29 mouse cellular contexts compared by ENCODE assay signal in genomic region chr12:69741965-69742364, GRCm38 (mm10). TPM values are rescaled to one million over a fixed set of nuclear protein-coding genes. Genes with fewer than 3 reads are reported as not detected.
A peak's percentile ranks its signal among the peaks of the same experiment; 100 is the strongest.
DNase-seq lines count a peak whose midpoint lies in the region; ATAC-seq and TF ChIP-seq lines count a peak whose summit lies in the region.
"Had no signal": no experiment of that assay in that cellular context is flagged by ENCODE, and none has a peak within 500 bp of the region (broad histone marks: within the 10 kb centered on the region; RNA-seq: fewer than 3 reads in every experiment).

No protein-coding gene starts in this region.

- H3K4me3 ChIP-seq in heart, postnatal 0 days (ENCODE audit: low read depth, low read length), result no peak overlapping the region
- no peak overlapping the region for H3K4me3 ChIP-seq in kidney, postnatal 0 days (replicated peaks; ENCODE audit: low read depth, low read length)
- H3K4me3 ChIP-seq in liver, postnatal 0 days (ENCODE audit: low read depth, low read length), result no peak overlapping the region
- no peak overlapping the region for H3K4me3 ChIP-seq in liver, embryonic 11.5 days (ENCODE audit: low read depth, low read length)
- H3K4me3 ChIP-seq in embryonic fibroblast, embryonic 13.5 days (ENCODE audit: insufficient read depth, low read length), result no peak overlapping the region
- H3K4me3 ChIP-seq: forebrain, embryonic 10.5 days; heart, embryonic 10.5 days; heart, embryonic 15.5 days; hindbrain, embryonic 12.5 days; limb, embryonic 13.5 days; liver, embryonic 13.5 days; neural tube, embryonic 15.5 days had no signal

- no peak overlapping the region for H3K9ac ChIP-seq in heart, postnatal 0 days (replicated peaks; ENCODE audit: low read depth, low read length)
- no peak overlapping the region for H3K9ac ChIP-seq in kidney, postnatal 0 days (ENCODE audit: low read depth, low read length)
- no peak overlapping the region for H3K9ac ChIP-seq in liver, postnatal 0 days (replicated peaks)
- H3K9ac ChIP-seq in liver, embryonic 11.5 days (ENCODE audit: low read depth, low read length), result no peak overlapping the region
- H3K9ac ChIP-seq: heart, embryonic 15.5 days; hindbrain, embryonic 12.5 days; limb, embryonic 13.5 days; liver, embryonic 13.5 days; neural tube, embryonic 15.5 days had no signal

- no peak overlapping the region for H3K4me2 ChIP-seq in heart, postnatal 0 days (ENCODE audit: low read depth, low read length)
- H3K4me2 ChIP-seq in kidney, postnatal 0 days (ENCODE audit: low read length), result no peak overlapping the region
- H3K4me2 ChIP-seq in liver, postnatal 0 days (ENCODE audit: low read depth, low read length), result no peak overlapping the region
- H3K4me2 ChIP-seq in liver, embryonic 11.5 days, result no peak overlapping the region
- H3K4me2 ChIP-seq: heart, embryonic 15.5 days; hindbrain, embryonic 12.5 days; limb, embryonic 13.5 days; liver, embryonic 13.5 days; neural tube, embryonic 15.5 days had no signal

- H3K9me3 ChIP-seq in heart, postnatal 0 days (replicated peaks; ENCODE audit: control insufficient read depth, low read length), result no peaks in the 10 kb centered on the region
- no peaks in the 10 kb centered on the region for H3K9me3 ChIP-seq in kidney, postnatal 0 days (replicated peaks; ENCODE audit: low read length)
- H3K9me3 ChIP-seq in liver, postnatal 0 days (ENCODE audit: low read length), result no peaks in the 10 kb centered on the region
- H3K9me3 ChIP-seq in liver, embryonic 11.5 days (ENCODE audit: control insufficient read depth, low read length), result no peaks in the 10 kb centered on the region
- H3K9me3 ChIP-seq: forebrain, embryonic 10.5 days; heart, embryonic 10.5 days; heart, embryonic 15.5 days; hindbrain, embryonic 12.5 days; limb, embryonic 13.5 days; liver, embryonic 13.5 days; neural tube, embryonic 15.5 days had no signal

- no peak for DNase-seq in heart, postnatal 0 days (ENCODE audit: low spot score)
- no peak for DNase-seq in heart, adult 9 months (ENCODE audit: low spot score in 2 of 2)
- DNase-seq in kidney, postnatal 0 days (ENCODE audit: low spot score), result no peak
- DNase-seq in kidney, adult 8-10 months, result no peak
- no peak for DNase-seq in liver, postnatal 0 days
- no peak for DNase-seq in liver, embryonic 11.5 days (ENCODE audit: low spot score)
- no peak for DNase-seq in spleen, adult 12 weeks (ENCODE audit: low spot score)
- DNase-seq: adrenal gland, postnatal 14 days; cerebellum, adult 11 months; cerebellum, adult 9-10 months; cerebellum, postnatal 36 days; heart, postnatal 36 days; kidney, adult 9 months; layer of hippocampus, adult 9-11 months; liver, embryonic 13.5 days; midbrain, embryonic 14.5 days; retina, postnatal 1 day; right cerebral cortex, postnatal 14 days; thymus, adult 2 months; thymus, postnatal 4 days had no signal

- peaks cover 7% of the 10 kb centered on the region; the same call in 1 of the 2 replicates for H3K36me3 ChIP-seq in heart, postnatal 0 days (replicated peaks; ENCODE audit: control insufficient read depth, insufficient read depth, low read length)
- no peaks in the 10 kb centered on the region for H3K36me3 ChIP-seq in kidney, postnatal 0 days (ENCODE audit: insufficient read depth, low read length)
- no peaks in the 10 kb centered on the region; the same call in 1 of the 2 replicates for H3K36me3 ChIP-seq in liver, postnatal 0 days (replicated peaks; ENCODE audit: insufficient read depth, low read length)
- 0 out of 2 replicates have a peak, but pooled peaks cover 2% of the 10 kb centered on the region for H3K36me3 ChIP-seq in liver, embryonic 11.5 days (ENCODE audit: control insufficient read depth, insufficient read depth, low read length)
- H3K36me3 ChIP-seq: forebrain, embryonic 10.5 days; heart, embryonic 10.5 days; heart, embryonic 15.5 days; neural tube, embryonic 15.5 days had no signal

- no peak overlapping the region for H3K27ac ChIP-seq in heart, postnatal 0 days (ENCODE audit: low read depth)
- H3K27ac ChIP-seq in kidney, postnatal 0 days, result no peak overlapping the region
- no peak overlapping the region for H3K27ac ChIP-seq in liver, postnatal 0 days (ENCODE audit: low read depth)
- no peak overlapping the region for H3K27ac ChIP-seq in liver, embryonic 11.5 days (ENCODE audit: low read depth, low read length)
- H3K27ac ChIP-seq in embryonic fibroblast, embryonic 13.5 days (ENCODE audit: insufficient read depth, low read length), result 0 out of 2 replicates have a peak overlapping the region, but pooled peaks have one; percentile 8
- H3K27ac ChIP-seq: forebrain, embryonic 10.5 days; heart, embryonic 10.5 days; heart, embryonic 15.5 days; hindbrain, embryonic 12.5 days; limb, embryonic 13.5 days; liver, embryonic 13.5 days; macrophage; neural tube, embryonic 15.5 days had no signal

- H3K27me3 ChIP-seq in heart, postnatal 0 days (ENCODE audit: control insufficient read depth, insufficient read depth, low read length), result no peaks in the 10 kb centered on the region
- H3K27me3 ChIP-seq in kidney, postnatal 0 days (ENCODE audit: insufficient read depth, low read length), result no peaks in the 10 kb centered on the region
- H3K27me3 ChIP-seq in liver, postnatal 0 days (ENCODE audit: insufficient read depth, low read length), result no peaks in the 10 kb centered on the region
- H3K27me3 ChIP-seq in liver, embryonic 11.5 days (replicated peaks; ENCODE audit: control insufficient read depth, insufficient read depth, low read length), result no peaks in the 10 kb centered on the region
- H3K27me3 ChIP-seq: heart, embryonic 15.5 days; hindbrain, embryonic 12.5 days; limb, embryonic 13.5 days; liver, embryonic 13.5 days; neural tube, embryonic 15.5 days had no signal

- ATAC-seq in heart, postnatal 0 days (ENCODE audit: insufficient read depth, low read depth), result no peak
- ATAC-seq in kidney, postnatal 0 days (replicated peaks; ENCODE audit: low FRiP score, low read depth), result no peak
- ATAC-seq in liver, postnatal 0 days, result no peak
- no peak for ATAC-seq in liver, embryonic 11.5 days (replicated peaks; ENCODE audit: low FRiP score)
- ATAC-seq: forebrain, embryonic 16.5 days had no signal

- TF ChIP-seq POLR2A in embryonic fibroblast, embryonic 13.5 days (IDR thresholded peaks at IDR 0.05; ENCODE audit: low read depth, low read length), result no peak

- no peak for TF ChIP-seq EP300 in heart, postnatal 0 days (IDR thresholded peaks at IDR 0.05; ENCODE audit: low read depth)
- TF ChIP-seq EP300 in liver, postnatal 0 days (IDR thresholded peaks at IDR 0.05; ENCODE audit: low read depth), result no peak

- peak; percentile 2; the same call in 1 of the 2 replicates for TF ChIP-seq CTCF in heart, postnatal 0 days (IDR thresholded peaks at IDR 0.05; ENCODE audit: low read depth)
- peak; percentile 10; the same call in 1 of the 2 replicates for TF ChIP-seq CTCF in kidney, postnatal 0 days (IDR thresholded peaks at IDR 0.05; ENCODE audit: low read depth)
- peak; percentile 28; the same call in 1 of the 2 replicates for TF ChIP-seq CTCF in liver, postnatal 0 days (IDR thresholded peaks at IDR 0.05; ENCODE audit: low read depth)
- no peak for TF ChIP-seq CTCF in embryonic fibroblast, embryonic 13.5 days (IDR thresholded peaks at IDR 0.05; ENCODE audit: borderline replicate concordance, insufficient read depth, low read length)

- H3K4me1 ChIP-seq in heart, postnatal 0 days (ENCODE audit: control insufficient read depth, insufficient read depth), result no peaks in the 10 kb centered on the region
- no peaks in the 10 kb centered on the region for H3K4me1 ChIP-seq in kidney, postnatal 0 days (replicated peaks; ENCODE audit: insufficient read depth, low read length)
- H3K4me1 ChIP-seq in liver, postnatal 0 days (ENCODE audit: insufficient read depth), result no peaks in the 10 kb centered on the region
- H3K4me1 ChIP-seq in liver, embryonic 11.5 days (replicated peaks; ENCODE audit: control insufficient read depth, insufficient read depth, low read length), result peaks cover 4% of the 10 kb centered on the region
- peaks cover 9% of the 10 kb centered on the region for H3K4me1 ChIP-seq in embryonic fibroblast, embryonic 13.5 days (ENCODE audit: control insufficient read depth, insufficient read depth, low read length)
- H3K4me1 ChIP-seq: forebrain, embryonic 10.5 days; heart, embryonic 10.5 days; heart, embryonic 15.5 days; hindbrain, embryonic 12.5 days; limb, embryonic 13.5 days; neural tube, embryonic 15.5 days had no signal

- 80% methylated on average over 5 of the region's 5 CpGs for WGBS in heart, postnatal 0 days
- WGBS in kidney, postnatal 0 days, result 78% methylated on average over 5 of the region's 5 CpGs
- WGBS in liver, postnatal 0 days (ENCODE audit: insufficient replicate concordance), result 81% methylated on average over 5 of the region's 5 CpGs
- 86% methylated on average over 5 of the region's 5 CpGs for WGBS in liver, embryonic 11.5 days

RNA-seq across cellular contexts. Expression of gene Atp5s, which starts 17.2 kb away (rescaled TPM):
- total RNA-seq in heart, postnatal 0 days (2014; rRNA removed; ENCODE audit: low replicate concordance), result 8.9 and 20.6 TPM in 2 replicates
- polyA plus RNA-seq in heart, postnatal 0 days (2015; fragmentation: Nextera tagmentation; extraction: Ambion mirVana), result 40.9 and 41.4 TPM in 2 replicates
- 29.5 and 32.9 TPM in 2 replicates for polyA plus RNA-seq in kidney, postnatal 0 days (2015; fragmentation: Nextera tagmentation; extraction: Ambion mirVana)
- polyA plus RNA-seq in liver, postnatal 0 days (2015; fragmentation: Nextera tagmentation; extraction: Ambion mirVana), result 18.3 and 20.3 TPM in 2 replicates
- 30.0 and 34.3 TPM in 2 replicates for polyA plus RNA-seq in liver, embryonic 11.5 days (2014; fragmentation: Nextera tagmentation; extraction: Ambion mirVana)
- 14.8 and 17.0 TPM in 2 replicates for polyA plus RNA-seq in embryonic fibroblast, embryonic 13.5 days (2011; ENCODE audit: insufficient read length, low read depth, missing spikeins)

RNA-seq across cellular contexts. Expression of gene L2hgdh, which starts 17.3 kb away (rescaled TPM):
- 22.0 and 24.7 TPM in 2 replicates for total RNA-seq in heart, postnatal 0 days (2014; rRNA removed; ENCODE audit: low replicate concordance)
- polyA plus RNA-seq in heart, postnatal 0 days (2015; fragmentation: Nextera tagmentation; extraction: Ambion mirVana), result 13.9 and 14.7 TPM in 2 replicates
- polyA plus RNA-seq in kidney, postnatal 0 days (2015; fragmentation: Nextera tagmentation; extraction: Ambion mirVana), result 20.0 and 21.1 TPM in 2 replicates
- 10.4 and 10.5 TPM in 2 replicates for polyA plus RNA-seq in liver, postnatal 0 days (2015; fragmentation: Nextera tagmentation; extraction: Ambion mirVana)
- polyA plus RNA-seq in liver, embryonic 11.5 days (2014; fragmentation: Nextera tagmentation; extraction: Ambion mirVana), result 25.0 and 26.8 TPM in 2 replicates
- polyA plus RNA-seq in embryonic fibroblast, embryonic 13.5 days (2011; ENCODE audit: insufficient read length, low read depth, missing spikeins), result 12.0 and 12.7 TPM in 2 replicates

RNA-seq across cellular contexts. Expression of gene Cdkl1, which starts 49.1 kb away (rescaled TPM):
- total RNA-seq in heart, postnatal 0 days (2014; rRNA removed; ENCODE audit: low replicate concordance), result 3.8 and 6.6 TPM in 2 replicates
- polyA plus RNA-seq in heart, postnatal 0 days (2015; fragmentation: Nextera tagmentation; extraction: Ambion mirVana), result 6.0 and 6.5 TPM in 2 replicates
- polyA plus RNA-seq in kidney, postnatal 0 days (2015; fragmentation: Nextera tagmentation; extraction: Ambion mirVana), result 85.5 and 93.2 TPM in 2 replicates
- polyA plus RNA-seq in liver, postnatal 0 days (2015; fragmentation: Nextera tagmentation; extraction: Ambion mirVana), result 1.8 and 2.2 TPM in 2 replicates
- 0.21 and 0.52 TPM in 2 replicates for polyA plus RNA-seq in liver, embryonic 11.5 days (2014; fragmentation: Nextera tagmentation; extraction: Ambion mirVana)
- polyA plus RNA-seq in embryonic fibroblast, embryonic 13.5 days (2011; ENCODE audit: insufficient read length, low read depth, missing spikeins), result 2.1 and 4.8 TPM in 2 replicates
- polyA plus RNA-seq: macrophage had no signal

Comparison
In these comparisons a context has a peak if more than half of its experiments do, and no peak if none do; other contexts are left out.
1. RNA of gene Cdkl1, which starts 49.1 kb away (polyA plus RNA-seq): 85.5 to 93.2 TPM in kidney, postnatal 0 days; 6.0 to 6.5 TPM in heart, postnatal 0 days, 1.8 to 2.2 TPM in liver, postnatal 0 days, 2.1 to 4.8 TPM in embryonic fibroblast, embryonic 13.5 days and 0.21 to 0.52 TPM in liver, embryonic 11.5 days; every median in the first group is over 10 times any median in the second.